Mouse (Mus musculus) Patski (cell line): ENCODE measurements around the gene Cdhr5. TPM values are rescaled to one million over a fixed set of nuclear protein-coding genes. Genes with fewer than 3 reads are reported as not detected.
"Not testable (repeated sequence)": the region's sequence is repeated elsewhere in the genome, so short reads cannot be mapped to it uniquely, and the experiment has no call there.

Experiments
- ATAC-seq: fragments of 100-300 bp; one replicate; pipeline ENCODE4 v1.8.0; 2021
- CTCF ChIA-PET: fragments of 350-600 bp; sonication (Branson Sonifier 250); formaldehyde crosslinking; loops from one replicate; lab custom pipeline; 2022; ENCODE audit warnings: inconsistent platforms; lab: Charles Lee
- POLR2A ChIA-PET: fragments of 350-600 bp; sonication (Branson Sonifier 250); formaldehyde crosslinking; loops from one replicate; lab custom pipeline; 2022; ENCODE audit warnings: antibody characterized with exemption, inconsistent platforms; lab: Charles Lee
- DNase-seq: peaks from one replicate; pipeline ENCODE4 v3.0.0-alpha.2; 2011; ENCODE audit warnings: low read depth, low spot score
- H3K27me3 ChIP-seq: fragments of 371-371 bp; one replicate; pipeline ENCODE4 v1.5.1; 2021
- CTCF ChIP-seq: fragments of 100-300 bp; IDR thresholded peaks from one replicate; pipeline ENCODE4 v1.5.1; 2021
- in situ Hi-C: fragments of 300-500 bp; cut with MboI; formaldehyde crosslinking; loops from 3 replicates; pipeline ENCODE4 v1.11.1; 2018; ENCODE audit warnings: low pct_unique_long_range_greater_than_20kb, mixed read lengths
- polyA plus RNA-seq: library from polyadenylated mRNA; unstranded; gene quantifications from one replicate; pipeline ENCODE4 v1.2.3, GENCODE M21; 2021

Cdhr5 gene
- polyA plus RNA-seq, 1 experiment from 2014 or later = not detected

GRCm38 (mm10) chr7:141264041-141264700, 12.4 kb downstream of the Cdhr5 start:
- no peak for ATAC-seq
- POLR2A ChIA-PET = interaction anchor here (0.6 kb wide), 1 partner anchor 70 kb away, joined by 3 read pairs; no protein-coding TSS in a partner anchor
- CTCF ChIA-PET = interaction anchor here (0.8 to 1.8 kb wide), 3 partner anchors 10 to 51 kb away, joined by 3 to 6 read pairs (median 3); no protein-coding TSS in a partner anchor
- in situ Hi-C loops = no loop called here
- no peaks in the 10 kb centered on the region for H3K27me3 ChIP-seq
- no peak for TF ChIP-seq CTCF
- no peak for DNase-seq

DNA sequence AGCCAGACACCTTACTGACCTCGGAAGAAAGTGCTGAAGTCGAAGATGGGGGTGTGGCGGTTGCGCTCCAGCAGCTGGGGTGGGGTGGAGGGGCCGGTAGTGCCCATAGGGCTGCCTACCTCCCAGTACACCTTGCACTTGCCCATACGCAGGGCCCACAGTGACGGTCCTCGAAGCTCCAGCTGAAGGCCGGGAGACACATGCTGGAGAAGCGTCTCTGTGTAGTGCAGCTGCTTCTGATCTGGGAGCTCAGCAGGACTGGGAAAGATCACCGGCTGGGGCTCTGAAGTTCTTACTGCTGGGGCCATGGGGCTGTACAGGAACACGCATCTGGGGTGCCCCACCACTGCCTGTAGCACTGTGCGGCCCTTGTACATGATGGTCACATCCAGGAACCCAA, 12.9 kb downstream of the Cdhr5 start:
- CTCF ChIA-PET = interaction anchor here (0.8 to 1.8 kb wide), 3 partner anchors 9 to 52 kb away, joined by 3 to 6 read pairs (median 3); no protein-coding TSS in a partner anchor
- in situ Hi-C loops = no loop called here
- no peak for ATAC-seq
- no peak for TF ChIP-seq CTCF
- DNase-seq = no peak
- H3K27me3 ChIP-seq = no peaks in the 10 kb centered on the region
- POLR2A ChIA-PET = no interaction called here

- no peak for DNase-seq
- H3K27me3 ChIP-seq = no peaks in the 10 kb centered on the region
- TF ChIP-seq CTCF = no peak
- ChIA-PET POLR2A (no interaction called here), CTCF (interaction anchor here (1.0 to 1.9 kb wide), 4 partner anchors 9 to 102 kb away, joined by 3 to 6 read pairs (median 4); no protein-coding TSS in a partner anchor)
- in situ Hi-C loops = no loop called here
- no peak for ATAC-seq
Measured at GRCm38 (mm10) chr7:141261480-141261879, 15.1 kb downstream of the Cdhr5 start.

- in situ Hi-C loops = no loop called here
- no peak for TF ChIP-seq CTCF
- CTCF ChIA-PET = no interaction called here
- POLR2A ChIA-PET = no interaction called here
- no peak for DNase-seq
- no peaks in the 10 kb centered on the region for H3K27me3 ChIP-seq
- no peak for ATAC-seq
Measured at GRCm38 (mm10) chr7:141256159-141256558, 20.4 kb downstream of the Cdhr5 start.

GRCm38 (mm10) chr7:141250486-141250885, 26.1 kb downstream of the Cdhr5 start:
- CTCF ChIA-PET = interaction anchor here (1.2 kb wide), 1 partner anchor 17 kb away, joined by 3 read pairs; no protein-coding TSS in a partner anchor

DNA sequence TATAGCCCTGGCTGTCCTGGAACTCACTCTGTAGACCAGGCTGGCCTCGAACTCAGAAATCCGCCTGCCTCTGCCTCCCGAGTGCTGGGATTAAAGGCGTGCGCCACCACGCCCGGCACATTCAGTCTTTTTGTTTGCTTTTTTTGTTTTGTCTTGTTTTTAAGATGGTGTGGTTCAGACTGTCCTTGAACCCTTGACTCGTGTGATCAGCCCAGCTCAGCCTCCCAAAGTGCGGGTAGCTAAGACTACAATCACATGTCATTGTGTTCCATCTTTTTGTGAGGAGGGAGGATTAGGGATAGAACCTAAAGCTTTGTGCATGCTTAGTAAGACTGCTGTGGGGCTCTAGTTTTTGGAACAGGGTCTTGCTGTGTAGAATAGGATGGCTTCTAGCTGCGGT, 45.0 kb downstream of the Cdhr5 start:
- in situ Hi-C loops = no loop called here
- ChIA-PET CTCF (no interaction called here), POLR2A (interaction anchor here (1.3 kb wide), 1 partner anchor 11 kb away, joined by 3 read pairs; no protein-coding TSS in a partner anchor)
- TF ChIP-seq CTCF = no peak
- ATAC-seq (no peak), DNase-seq (no peak)
- no peaks in the 10 kb centered on the region for H3K27me3 ChIP-seq

More at GRCm38 (mm10) chr7:141250486-141250885, 26.1 kb downstream of the Cdhr5 start:
- DNase-seq, ATAC-seq, in situ Hi-C loops, H3K27me3 ChIP-seq, POLR2A ChIA-PET: not testable (repeated sequence)

DNA sequence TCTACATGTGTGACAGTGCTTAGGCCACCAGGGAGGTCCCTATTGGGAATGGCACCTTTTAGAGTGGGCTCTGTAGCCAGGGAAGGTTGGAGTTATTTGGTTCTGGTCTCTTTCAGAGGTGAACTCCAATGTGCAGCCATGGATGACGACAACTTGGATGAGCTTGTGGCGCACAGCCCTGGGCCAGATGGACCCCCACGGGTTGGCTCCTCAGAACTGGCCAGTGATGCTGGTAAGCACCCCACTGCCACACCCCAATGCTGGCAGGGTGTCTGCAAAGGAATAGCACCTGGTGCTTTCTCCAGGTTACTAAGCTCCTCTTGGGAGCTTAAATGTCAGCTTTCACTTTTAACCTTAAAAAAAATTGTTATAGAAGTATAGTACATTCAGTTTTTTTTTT, 45.5 kb downstream of the Cdhr5 start:
- in situ Hi-C loops = no loop called here
- ChIA-PET POLR2A (interaction anchor here (1.3 kb wide), 1 partner anchor 10 kb away, joined by 3 read pairs; no protein-coding TSS in a partner anchor), CTCF (no interaction called here)
- TF ChIP-seq CTCF = no peak
- DNase-seq (no peak), ATAC-seq (no peak)
- H3K27me3 ChIP-seq = no peaks in the 10 kb centered on the region

GRCm38 (mm10) chr7:141230570-141230969, 46.0 kb downstream of the Cdhr5 start:
- no peak for TF ChIP-seq CTCF
- H3K27me3 ChIP-seq = no peaks in the 10 kb centered on the region
- POLR2A ChIA-PET = no interaction called here
- in situ Hi-C loops = no loop called here
- CTCF ChIA-PET = no interaction called here
- no peak for ATAC-seq
- no peak for DNase-seq

DNA sequence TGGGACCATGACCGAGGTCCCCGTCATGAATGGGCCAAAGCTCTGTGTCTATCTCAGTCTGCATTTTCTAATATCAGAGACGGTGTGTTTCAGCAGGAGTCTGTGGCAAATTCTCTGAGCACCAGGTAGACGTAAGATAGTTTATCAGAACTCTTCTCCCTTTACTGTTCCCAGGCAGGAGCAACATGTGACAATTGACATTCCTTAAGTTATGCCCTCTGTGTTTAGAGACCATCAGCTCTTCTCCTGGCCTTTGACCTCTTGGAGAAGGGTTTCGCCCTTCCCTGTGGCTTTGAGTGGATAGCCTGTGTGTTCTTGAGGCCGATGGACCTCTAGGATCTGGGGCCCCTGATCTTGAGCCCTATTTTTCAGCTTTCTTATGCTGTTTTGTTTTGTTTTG, 46.9 kb downstream of the Cdhr5 start:
- no peak for TF ChIP-seq CTCF
- POLR2A ChIA-PET = interaction anchor here (0.8 kb wide), 1 partner anchor 9 kb away, joined by 3 read pairs; no protein-coding TSS in a partner anchor
- in situ Hi-C loops = no loop called here
- H3K27me3 ChIP-seq = no peaks in the 10 kb centered on the region
- ATAC-seq = no peak
- CTCF ChIA-PET = interaction anchor here (1.3 to 2.1 kb wide), 2 partner anchors 10 to 11 kb away, joined by 4 to 9 read pairs; no protein-coding TSS in a partner anchor
- no peak for DNase-seq

GRCm38 (mm10) chr7:141228279-141229067, 48.1 kb downstream of the Cdhr5 start, which contains the start of gene Phrf1:
TSS of gene Phrf1 (plus strand) at chr7:141228784.
- DNase-seq = peak; percentile 84
- ATAC-seq = peak; percentile 83
- no peak for TF ChIP-seq CTCF
- in situ Hi-C loops = no loop called here
- ChIA-PET CTCF (interaction anchor here (1.3 to 2.1 kb wide), 4 partner anchors 9 to 13 kb away, joined by 4 to 9 read pairs (median 5); no protein-coding TSS in a partner anchor), POLR2A (interaction anchor here (1.1 to 1.5 kb wide), 2 partner anchors 18 to 36 kb away, joined by 4 to 5 read pairs; no protein-coding TSS in a partner anchor)
- H3K27me3 ChIP-seq = no peaks in the 10 kb centered on the region
